Mouse (Mus musculus) midbrain, embryonic 14.5 days (tissue): Measurements from ENCODE around the gene Gpr83. TPM values are rescaled to one million over a fixed set of nuclear protein-coding genes. Genes with fewer than 3 reads are reported as not detected.

Source experiments
- ATAC-seq: fragments of 200-750 bp; cut with Nextera tagmentation; 2 replicates; pipeline ENCODE4 v1.8.0; 2017; ENCODE audit warnings: moderate number of reproducible peaks, moderate library complexity; ENCODE audit not compliant: low FRiP score, low TSS enrichment
- DNase-seq: peaks from one replicate; pipeline ENCODE4 v3.0.0-alpha.2; 2015
- H3K27ac ChIP-seq: fragments of 300-500 bp; sonication (generic); replicated peaks from 2 replicates; pipeline ENCODE4 v1.5.1; 2014; ENCODE audit warnings: mild to moderate bottlenecking, low read depth, low read length, moderate library complexity
- H3K27me3 ChIP-seq: fragments of 300-500 bp; sonication (generic); 2 replicates; pipeline ENCODE4 v1.6.1; 2014; ENCODE audit warnings: low read length, control low read depth, mixed read lengths; ENCODE audit not compliant: control insufficient read depth, insufficient read depth
- H3K36me3 ChIP-seq: fragments of 300-500 bp; sonication (generic); 2 replicates; pipeline ENCODE4 v1.6.1; 2014; ENCODE audit warnings: low read length, control low read depth; ENCODE audit not compliant: control insufficient read depth, insufficient read depth
- H3K4me1 ChIP-seq: fragments of 300-500 bp; sonication (generic); 2 replicates; pipeline ENCODE4 v1.6.1; 2014; ENCODE audit warnings: mild to moderate bottlenecking, antibody characterized with exemption, low read length, control low read depth; ENCODE audit not compliant: control insufficient read depth, insufficient read depth
- H3K4me2 ChIP-seq: fragments of 300-500 bp; sonication (generic); 2 replicates; pipeline ENCODE4 v1.6.1; 2014; ENCODE audit warnings: mild to moderate bottlenecking, low read length, moderate library complexity
- H3K4me3 ChIP-seq: fragments of 300-500 bp; sonication (generic); replicated peaks from 2 replicates; pipeline ENCODE4 v1.5.1; 2014; ENCODE audit warnings: low read depth, low read length
- H3K9ac ChIP-seq: fragments of 300-500 bp; sonication (generic); replicated peaks from 2 replicates; pipeline ENCODE4 v1.6.1; 2014; ENCODE audit warnings: mild to moderate bottlenecking, low read length, moderate library complexity
- H3K9me3 ChIP-seq: fragments of 300-500 bp; sonication (generic); 2 replicates; pipeline ENCODE4 v1.6.1; 2016; ENCODE audit warnings: low read length, control low read depth, mixed read lengths; ENCODE audit not compliant: control insufficient read depth
- WGBS: fragments of 180-500 bp; shearing (Covaris S2); extraction: QIAGEN DNeasy Blood & Tissue Kit; methylation state at CpG from one replicate; pipeline ENCODE4 v1.1.7; 2014; 5-methylcytosine and 5-hydroxymethylcytosine counted together
- polyA plus RNA-seq: library from polyadenylated mRNA; unstranded; fragments of >200 nt; fragmentation: Nextera tagmentation; extraction: Ambion mirVana; gene quantifications from 2 replicates; pipeline ENCODE4 v1.2.1, GENCODE M21; 2014

The Gpr83 gene
- polyA plus RNA-seq, 1 experiment from 2014 or later, result 3.5 TPM

DNA sequence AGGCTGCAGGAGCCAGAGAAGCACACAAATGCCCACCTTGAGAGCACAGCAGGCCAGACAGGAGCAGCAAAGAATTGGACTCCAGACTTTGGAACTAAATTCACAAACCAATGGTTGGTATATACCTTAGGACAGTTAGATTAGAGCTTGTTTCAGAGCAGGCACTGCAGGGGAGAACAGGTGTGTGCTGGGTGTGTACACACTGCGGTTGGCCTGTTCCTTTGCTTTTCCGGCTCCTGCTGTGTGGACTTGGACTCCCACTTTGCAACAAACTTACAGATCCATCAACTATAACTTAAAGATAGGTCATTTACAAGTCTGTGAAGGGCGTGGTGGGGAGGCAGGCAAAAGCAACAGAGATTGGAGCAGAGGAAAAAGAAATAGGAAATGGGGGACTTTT lies 1.2 kb upstream of the Gpr83 start:
- no peak overlapping the region for H3K27ac ChIP-seq
- WGBS, result 87% methylated on average over 3 of the region's 3 CpGs
- no peak overlapping the region for H3K4me2 ChIP-seq
- no peaks in the 10 kb centered on the region; the same call in none of the 2 replicates for H3K4me1 ChIP-seq
- no peaks in the 10 kb centered on the region for H3K9me3 ChIP-seq
- no peaks in the 10 kb centered on the region for H3K36me3 ChIP-seq
- DNase-seq (no peak), ATAC-seq (no peak)
- peaks cover 22% of the 10 kb centered on the region for H3K27me3 ChIP-seq
- no peak overlapping the region for H3K4me3 ChIP-seq
- no peak overlapping the region for H3K9ac ChIP-seq

DNA sequence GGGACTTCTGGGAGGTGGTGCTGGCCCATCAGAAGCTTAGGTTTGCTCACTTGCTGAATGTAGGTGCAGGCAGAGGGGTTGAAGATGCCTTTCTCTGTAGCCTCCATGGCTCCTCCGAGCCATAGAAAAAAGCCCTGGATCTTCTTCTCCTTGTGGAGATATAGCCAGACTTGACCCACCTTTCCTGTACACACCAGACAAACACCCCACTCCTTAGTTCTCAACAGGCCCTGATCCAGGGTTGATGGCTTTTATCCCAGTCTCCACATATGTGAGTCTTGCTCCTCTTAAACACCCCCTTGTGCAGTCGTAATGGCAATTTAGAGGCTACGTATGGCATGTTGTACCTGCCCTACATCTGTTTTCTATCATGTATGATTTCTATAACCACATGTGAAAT lies 3.1 kb downstream of the Gpr83 start:
- ATAC-seq (no peak), DNase-seq (no peak)
- Histone ChIP-seq H3K9ac (no peak overlapping the region), H3K9me3 (no peaks in the 10 kb centered on the region), H3K27me3 (peaks cover 22% of the 10 kb centered on the region), H3K4me1 (no peaks in the 10 kb centered on the region; the same call in none of the 2 replicates), H3K4me2 (no peak overlapping the region), H3K4me3 (no peak overlapping the region), H3K27ac (no peak overlapping the region), H3K36me3 (no peaks in the 10 kb centered on the region)
- 94% methylated on average over 3 of the region's 3 CpGs for WGBS

DNA sequence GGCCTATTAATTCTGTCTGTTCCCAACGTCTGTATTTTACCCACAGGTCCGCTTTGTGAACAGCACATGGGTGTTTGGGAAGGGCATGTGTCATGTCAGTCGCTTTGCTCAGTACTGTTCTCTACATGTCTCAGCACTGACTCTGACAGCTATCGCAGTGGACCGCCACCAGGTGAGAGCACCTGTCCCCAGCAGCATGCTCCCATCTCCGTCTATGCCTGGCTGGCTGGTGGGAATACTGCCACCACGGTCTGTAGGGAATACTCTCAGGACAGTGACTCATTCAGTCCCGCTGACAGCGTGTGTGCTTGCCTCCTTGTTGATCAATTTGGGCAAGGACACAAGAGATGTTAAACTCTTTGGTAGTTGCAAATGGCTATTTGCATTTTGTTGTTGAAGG lies 4.7 kb downstream of the Gpr83 start:
- 88% methylated on average over 9 of the region's 9 CpGs for WGBS
- Histone ChIP-seq H3K27ac (no peak overlapping the region), H3K27me3 (peaks cover 13% of the 10 kb centered on the region), H3K4me2 (no peak overlapping the region), H3K36me3 (no peaks in the 10 kb centered on the region), H3K9me3 (no peaks in the 10 kb centered on the region), H3K4me1 (no peaks in the 10 kb centered on the region; the same call in none of the 2 replicates), H3K4me3 (no peak overlapping the region), H3K9ac (no peak overlapping the region)
- DNase-seq (no peak), ATAC-seq (no peak)

DNA sequence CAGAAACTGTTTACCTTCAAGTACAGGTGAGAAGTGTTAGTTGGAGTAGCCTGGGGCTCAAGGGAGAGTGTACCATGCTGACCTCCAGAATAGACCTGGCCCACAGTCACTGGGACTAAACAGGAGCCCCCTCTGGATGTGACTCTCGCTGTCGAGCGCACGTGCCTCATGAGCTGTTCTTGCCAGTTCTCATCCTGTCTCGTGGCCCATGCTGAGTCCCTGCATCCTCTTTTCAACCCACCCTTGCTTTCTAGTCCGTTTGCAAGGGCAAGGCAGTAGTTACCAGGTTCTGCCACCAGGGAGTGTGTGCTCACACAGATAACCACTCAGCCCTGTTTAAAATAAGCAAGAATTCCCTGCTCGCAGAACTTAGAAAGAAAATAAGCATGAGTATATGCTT lies 6.9 kb downstream of the Gpr83 start:
- Histone ChIP-seq H3K4me3 (no peak overlapping the region), H3K27me3 (no peaks in the 10 kb centered on the region), H3K27ac (no peak overlapping the region), H3K9me3 (no peaks in the 10 kb centered on the region), H3K36me3 (no peaks in the 10 kb centered on the region), H3K4me1 (0 out of 2 replicates have a peak, but pooled peaks cover 5% of the 10 kb centered on the region), H3K9ac (no peak overlapping the region), H3K4me2 (no peak overlapping the region)
- DNase-seq (peak; percentile 76), ATAC-seq (0 out of 2 replicates have a peak, but pooled peaks have one; percentile 14)
- WGBS, result 35% methylated on average over 7 of the region's 7 CpGs

DNA sequence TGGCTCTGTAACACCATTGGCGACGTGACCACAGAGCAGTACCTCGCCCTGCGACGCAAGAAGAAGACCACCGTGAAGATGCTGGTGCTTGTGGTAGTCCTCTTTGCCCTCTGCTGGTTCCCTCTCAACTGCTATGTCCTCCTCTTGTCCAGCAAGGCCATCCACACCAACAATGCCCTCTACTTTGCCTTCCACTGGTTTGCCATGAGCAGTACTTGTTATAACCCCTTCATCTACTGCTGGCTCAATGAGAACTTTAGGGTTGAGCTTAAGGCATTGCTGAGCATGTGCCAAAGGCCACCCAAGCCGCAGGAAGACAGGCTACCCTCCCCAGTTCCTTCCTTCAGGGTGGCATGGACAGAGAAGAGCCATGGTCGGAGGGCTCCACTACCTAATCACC lies 8.3 kb downstream of the Gpr83 start:
- Histone ChIP-seq H3K9me3 (no peaks in the 10 kb centered on the region), H3K9ac (no peak overlapping the region), H3K36me3 (no peaks in the 10 kb centered on the region), H3K4me1 (peaks cover 13% of the 10 kb centered on the region), H3K4me3 (no peak overlapping the region), H3K27ac (no peak overlapping the region), H3K4me2 (no peak overlapping the region), H3K27me3 (no peaks in the 10 kb centered on the region)
- ATAC-seq (no peak), DNase-seq (no peak)
- WGBS, result 97% methylated on average over 8 of the region's 8 CpGs

DNA sequence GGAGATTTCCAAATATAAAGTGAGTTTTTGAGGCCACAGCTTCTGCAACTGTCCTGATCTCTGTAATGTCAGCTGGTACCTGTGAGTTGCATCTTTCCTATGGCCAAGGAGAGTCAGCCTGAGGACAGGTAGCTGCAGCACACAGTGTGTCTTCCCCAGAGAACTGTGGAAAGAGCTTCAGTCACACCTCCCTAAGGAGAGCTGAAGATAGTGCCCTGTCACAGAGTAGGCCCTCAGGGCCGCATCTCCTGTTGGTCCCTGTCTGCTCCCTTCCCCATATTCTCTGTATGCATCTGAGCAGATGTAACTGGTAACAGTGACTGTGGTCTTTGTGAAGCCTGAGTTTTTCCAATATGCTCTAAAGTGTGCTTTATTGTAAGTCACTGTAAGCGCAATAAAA lies 10.4 kb downstream of the Gpr83 start:
- no peaks in the 10 kb centered on the region for H3K36me3 ChIP-seq
- no peaks in the 10 kb centered on the region for H3K27me3 ChIP-seq
- DNase-seq (no peak), ATAC-seq (no peak)
- H3K27ac ChIP-seq, result no peak overlapping the region
- 94% methylated on average over 2 of the region's 2 CpGs for WGBS
- H3K4me3 ChIP-seq, result no peak overlapping the region
- no peaks in the 10 kb centered on the region for H3K9me3 ChIP-seq
- no peak overlapping the region for H3K9ac ChIP-seq
- H3K4me2 ChIP-seq, result no peak overlapping the region
- H3K4me1 ChIP-seq, result peaks cover 13% of the 10 kb centered on the region

DNA sequence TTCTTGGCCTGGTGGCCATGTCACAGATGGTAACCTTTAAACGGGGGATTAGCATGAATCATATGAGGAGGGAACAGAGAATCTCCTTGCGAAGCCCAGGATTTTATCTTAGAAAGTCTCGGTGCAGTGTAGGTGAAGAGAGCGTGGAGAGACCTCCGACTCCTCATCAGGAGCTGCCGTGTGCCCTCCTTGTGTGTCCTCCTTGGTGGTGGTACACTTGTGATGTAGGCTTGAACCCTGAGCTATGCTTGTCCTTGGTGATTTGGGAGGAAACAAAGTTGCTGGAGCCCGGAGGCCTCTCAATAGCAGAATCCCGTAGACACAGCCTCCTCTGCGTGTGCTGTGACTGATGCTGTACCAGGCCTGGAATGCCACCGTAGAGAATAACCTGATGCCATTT lies 10.8 kb downstream of the Gpr83 start:
- peaks cover 13% of the 10 kb centered on the region for H3K4me1 ChIP-seq
- DNase-seq, result no peak
- H3K27ac ChIP-seq, result no peak overlapping the region
- 92% methylated on average over 10 of the region's 10 CpGs for WGBS
- H3K4me3 ChIP-seq, result no peak overlapping the region
- H3K27me3 ChIP-seq, result no peaks in the 10 kb centered on the region
- H3K9me3 ChIP-seq, result no peaks in the 10 kb centered on the region
- H3K36me3 ChIP-seq, result no peaks in the 10 kb centered on the region
- no peak overlapping the region for H3K4me2 ChIP-seq
- H3K9ac ChIP-seq, result no peak overlapping the region
- no peak for ATAC-seq

DNA sequence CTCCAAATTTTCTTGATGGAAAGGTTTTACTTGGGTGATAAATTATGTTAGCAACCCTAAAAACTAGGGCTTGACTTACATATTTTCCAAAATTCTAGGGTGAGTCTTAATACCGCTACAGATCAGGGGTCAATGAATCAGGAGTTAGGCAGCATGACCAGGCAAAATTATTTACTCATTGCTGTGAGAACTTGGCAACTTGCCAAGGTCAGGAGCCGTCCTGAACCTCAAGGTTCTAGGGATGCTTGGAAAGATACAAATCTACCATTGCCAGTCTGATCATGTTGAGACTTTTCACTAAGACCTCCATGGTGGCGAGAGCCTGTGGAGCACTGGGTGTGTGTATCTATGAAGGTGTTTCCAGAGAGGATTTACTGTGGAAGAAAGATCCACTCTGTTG lies 11.5 kb downstream of the Gpr83 start:
- peak overlapping the region; percentile 38; the same call in 1 of the 2 replicates for H3K27ac ChIP-seq
- peaks cover 13% of the 10 kb centered on the region for H3K4me1 ChIP-seq
- no peaks in the 10 kb centered on the region for H3K9me3 ChIP-seq
- H3K4me3 ChIP-seq, result no peak overlapping the region
- H3K9ac ChIP-seq, result no peak overlapping the region
- no peaks in the 10 kb centered on the region for H3K36me3 ChIP-seq
- no peak overlapping the region for H3K4me2 ChIP-seq
- WGBS, result 51% methylated on average over 3 of the region's 3 CpGs
- DNase-seq (peak; percentile 14), ATAC-seq (no peak)
- no peaks in the 10 kb centered on the region for H3K27me3 ChIP-seq

DNA sequence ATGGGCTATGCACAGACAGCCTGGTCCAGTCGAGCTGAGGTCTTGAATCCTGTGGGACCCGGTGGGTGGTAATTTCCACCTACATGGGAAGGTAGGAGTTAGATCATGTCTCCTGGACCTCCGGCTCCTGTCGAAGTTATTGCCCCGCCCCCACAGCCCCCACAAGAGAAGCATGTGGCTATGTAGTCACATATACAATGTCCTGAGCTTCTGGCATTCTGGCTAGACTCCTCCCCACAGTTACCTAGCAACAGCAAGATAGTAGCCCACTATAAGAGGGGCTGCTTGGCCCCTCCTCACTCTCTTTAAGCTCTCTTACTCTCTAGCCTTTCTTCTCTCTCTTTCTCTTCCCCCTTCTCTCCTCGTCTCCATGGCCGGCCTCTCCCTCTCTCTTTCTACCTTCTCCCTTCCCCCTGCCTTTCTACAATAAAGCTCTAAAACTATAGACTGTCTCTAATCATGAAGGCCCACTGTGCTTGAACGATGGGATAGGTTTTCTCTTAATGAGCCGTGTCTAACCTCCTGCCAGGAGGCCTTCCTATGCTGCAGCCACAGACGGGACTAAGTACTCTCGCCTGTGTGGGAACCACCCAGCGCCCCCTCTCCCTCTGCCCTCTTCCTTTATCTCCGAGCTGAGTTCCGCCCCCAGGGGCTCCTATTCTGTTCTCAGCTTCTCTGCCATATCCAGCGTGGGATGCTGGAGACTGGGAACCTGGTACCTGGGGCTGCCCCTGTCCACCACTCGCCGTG lies 12.3 kb downstream of the Gpr83 start:
- WGBS, result 12% methylated on average over 17 of the region's 17 CpGs
- H3K9ac ChIP-seq, result no peak overlapping the region
- DNase-seq, result peak; percentile 51
- H3K36me3 ChIP-seq, result no peaks in the 10 kb centered on the region
- H3K27me3 ChIP-seq, result no peaks in the 10 kb centered on the region
- peak overlapping the region; percentile 12; the same call in 1 of the 2 replicates for H3K4me2 ChIP-seq
- H3K4me3 ChIP-seq, result no peak overlapping the region
- H3K4me1 ChIP-seq, result peaks cover 13% of the 10 kb centered on the region
- ATAC-seq, result peak; percentile 69
- peak overlapping the region; percentile 38 for H3K27ac ChIP-seq
- no peaks in the 10 kb centered on the region for H3K9me3 ChIP-seq
